Mouse (Mus musculus) heart, postnatal 4 days (tissue): ENCODE measurements around the gene Haspin. TPM values are rescaled to one million over a fixed set of nuclear protein-coding genes. Genes with fewer than 3 reads are reported as not detected.

Experiments
- total RNA-seq, 2 experiments: library from RNA; stranded (reverse); gene quantifications; 2 replicates each; pipeline ENCODE4 v1.2.3; 2021

Gene Haspin
- total RNA-seq, 2 experiments from 2014 or later: 6.0 to 7.1 TPM

Other genes with a start within 250 kb of the Haspin start
- gene Atp2a3, start 177.1 kb downstream of the Haspin start, total RNA-seq: 10 to 100 TPM in 1 of 2 experiments, 1 to 10 TPM in 1; 8.3 to 12.0 TPM
- under 1 TPM; 0.71 to 0.77 TPM for gene P2rx1, start 139.2 kb downstream of the Haspin start, total RNA-seq
- gene Camkk1, start 119.3 kb downstream of the Haspin start, total RNA-seq: under 1 TPM; 0.81 to 0.97 TPM
- 10 to 100 TPM; 12.0 to 12.2 TPM for gene Ncbp3, start 90.5 kb downstream of the Haspin start, total RNA-seq
- under 1 TPM; 0.18 to 0.21 TPM for gene Itgae, start 47.7 kb downstream of the Haspin start, total RNA-seq
- 1 to 10 TPM; 3.9 to 5.0 TPM for gene P2rx5, start 22.1 kb upstream of the Haspin start, total RNA-seq
- 10 to 100 TPM; 66.3 to 67.9 TPM for gene Emc6, start 38.7 kb upstream of the Haspin start, total RNA-seq
- gene Tax1bp3, start 38.8 kb upstream of the Haspin start, total RNA-seq: 100 to 1,000 TPM; 109 to 112 TPM
- 1 to 10 TPM; 8.4 to 8.7 TPM for gene Ctns, start 60.7 kb upstream of the Haspin start, total RNA-seq
- gene Shpk, start 61.2 kb upstream of the Haspin start, total RNA-seq: 1 to 10 TPM in 1 of 2 experiments, under 1 TPM in 1; 0.95 to 1.1 TPM
- gene Trpv1, start 96.0 kb upstream of the Haspin start, total RNA-seq: not detected
- gene Trpv3, start 129.1 kb upstream of the Haspin start, total RNA-seq: under 1 TPM; 0.07 to 0.10 TPM
- gene Aspa, start 191.3 kb upstream of the Haspin start, total RNA-seq: under 1 TPM; 0.27 to 0.57 TPM
- gene Gm49340, start 191.4 kb upstream of the Haspin start, total RNA-seq: not detected
- not detected for gene Spata22, start 191.4 kb upstream of the Haspin start, total RNA-seq
- gene Olfr20, start 212.5 kb upstream of the Haspin start, total RNA-seq: not detected
- gene Olfr376, start 233.0 kb upstream of the Haspin start, total RNA-seq: not detected